Mouse (Mus musculus): ENCODE data around the gene Tmem240.

DNA sequence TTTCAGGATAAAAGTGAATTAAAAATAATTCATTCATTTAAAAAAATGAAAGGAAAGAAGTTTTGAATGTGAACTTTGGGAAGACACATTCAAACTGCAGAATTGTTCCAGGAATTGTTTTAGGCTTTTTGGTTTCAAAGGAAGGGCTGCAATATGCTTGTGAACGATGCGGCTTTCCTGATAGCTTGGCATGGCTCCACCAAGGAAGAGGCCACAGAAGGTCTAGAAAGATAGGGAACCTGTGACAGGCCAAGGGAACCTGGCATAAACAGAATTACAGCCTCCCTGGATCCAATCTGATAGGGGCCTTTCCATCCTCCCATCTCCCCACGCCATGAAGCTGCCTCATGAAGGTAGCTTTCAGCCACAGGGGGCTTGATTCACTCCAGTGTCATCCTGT lies 53.7 kb downstream of the Tmem240 start:
- TF ChIP-seq EP300 (IDR thresholded peaks at IDR 0.05; ENCODE audit: low read depth) (no peak), CTCF (IDR thresholded peaks at IDR 0.05; ENCODE audit: low read depth) (no peak)

Data from liver, embryonic 14.5 days (tissue).